Mouse (Mus musculus) heart, embryonic 13.5 days (tissue): ENCODE measurements at regions not wholly inside any gene's neighbourhood (a gene's known extent, or its start where the extent isn't known, plus 50 kb on each side); places are given as distances from the start of the nearest gene placed in this dataset.

Experiments
- ATAC-seq: fragments of 200-750 bp; cut with Nextera tagmentation; 2 replicates; pipeline ENCODE4 v1.8.0; 2017; ENCODE audit warnings: moderate TSS enrichment; ENCODE audit not compliant: insufficient number of reproducible peaks, low FRiP score, low TSS enrichment; ENCODE audit errors: extremely low read depth
- H3K27ac ChIP-seq: fragments of 300-500 bp; sonication (generic); replicated peaks from 2 replicates; pipeline ENCODE4 v1.5.1; 2015; ENCODE audit warnings: moderate library complexity, mild to moderate bottlenecking, inconsistent platforms
- H3K27me3 ChIP-seq: fragments of 300-500 bp; sonication (generic); replicated peaks from 2 replicates; pipeline ENCODE4 v1.6.1; 2015; ENCODE audit warnings: mild to moderate bottlenecking, inconsistent platforms
- H3K36me3 ChIP-seq: fragments of 300-500 bp; sonication (generic); 2 replicates; pipeline ENCODE4 v1.6.1; 2015; ENCODE audit warnings: mild to moderate bottlenecking, inconsistent platforms
- H3K4me1 ChIP-seq: fragments of 300-500 bp; sonication (generic); 2 replicates; pipeline ENCODE4 v1.6.1; 2015; ENCODE audit warnings: inconsistent platforms
- H3K4me2 ChIP-seq: fragments of 300-500 bp; sonication (generic); 2 replicates; pipeline ENCODE4 v1.6.1; 2015; ENCODE audit warnings: inconsistent platforms, mild to moderate bottlenecking, moderate library complexity
- H3K4me3 ChIP-seq: fragments of 300-500 bp; sonication (generic); 2 replicates; pipeline ENCODE4 v1.5.1; 2015; ENCODE audit warnings: moderate library complexity, mild to moderate bottlenecking, inconsistent platforms
- H3K9ac ChIP-seq: fragments of 300-500 bp; sonication (generic); 2 replicates; pipeline ENCODE4 v1.6.1; 2015; ENCODE audit warnings: inconsistent platforms, mild to moderate bottlenecking, moderate library complexity
- H3K9me3 ChIP-seq: fragments of 300-500 bp; sonication (generic); 2 replicates; pipeline ENCODE4 v1.6.1; 2016; ENCODE audit warnings: inconsistent platforms
- WGBS: fragments of 180-500 bp; shearing (Covaris S2); methylation state at CpG from one replicate; pipeline ENCODE4 v1.1.7; 2015; ENCODE audit warnings: mixed read lengths; 5-methylcytosine and 5-hydroxymethylcytosine counted together

GRCm38 (mm10) chr3:50912980-50913518 is 311.2 kb upstream of the Noct start:
- 74% methylated on average over 5 of the region's 5 CpGs for WGBS
- ATAC-seq, result no peak
- H3K4me1 ChIP-seq, result no peaks in the 10 kb centered on the region
- H3K9ac ChIP-seq, result no peak overlapping the region
- H3K36me3 ChIP-seq, result no peaks in the 10 kb centered on the region
- H3K27me3 ChIP-seq, result no peaks in the 10 kb centered on the region
- H3K9me3 ChIP-seq, result no peaks in the 10 kb centered on the region
- no peak overlapping the region for H3K4me3 ChIP-seq
- H3K4me2 ChIP-seq, result no peak overlapping the region
- no peak overlapping the region for H3K27ac ChIP-seq

GRCm38 (mm10) chr3:50914866-50915365 is 309.3 kb upstream of the Noct start:
- H3K9ac ChIP-seq, result no peak overlapping the region
- H3K36me3 ChIP-seq, result no peaks in the 10 kb centered on the region
- ATAC-seq, result no peak
- no peaks in the 10 kb centered on the region for H3K4me1 ChIP-seq
- no peak overlapping the region for H3K27ac ChIP-seq
- WGBS, result 80% methylated on average over 14 of the region's 14 CpGs
- no peak overlapping the region for H3K4me2 ChIP-seq
- H3K4me3 ChIP-seq, result no peak overlapping the region
- no peaks in the 10 kb centered on the region for H3K9me3 ChIP-seq
- no peaks in the 10 kb centered on the region for H3K27me3 ChIP-seq

- H3K9ac ChIP-seq, result no peak overlapping the region
- no peaks in the 10 kb centered on the region for H3K9me3 ChIP-seq
- no peak overlapping the region for H3K4me3 ChIP-seq
- no peak for ATAC-seq
- H3K27ac ChIP-seq, result no peak overlapping the region
- no peak overlapping the region for H3K4me2 ChIP-seq
- 76% methylated on average over 5 of the region's 5 CpGs for WGBS
- H3K36me3 ChIP-seq, result no peaks in the 10 kb centered on the region
- H3K4me1 ChIP-seq, result no peaks in the 10 kb centered on the region
- H3K27me3 ChIP-seq, result no peaks in the 10 kb centered on the region
These were observed 307.9 kb upstream of the Noct start for GRCm38 (mm10) chr3:50916305-50916854.

- WGBS, result 89% methylated on average over 10 of the region's 10 CpGs
- Histone ChIP-seq H3K4me1 (no peaks in the 10 kb centered on the region), H3K4me3 (no peak overlapping the region), H3K36me3 (no peaks in the 10 kb centered on the region), H3K27me3 (no peaks in the 10 kb centered on the region), H3K9ac (no peak overlapping the region), H3K27ac (no peak overlapping the region), H3K9me3 (no peaks in the 10 kb centered on the region), H3K4me2 (no peak overlapping the region)
- no peak for ATAC-seq
These were observed 301.9 kb upstream of the Noct start for GRCm38 (mm10) chr3:50922347-50922746.

GRCm38 (mm10) chr3:50922832-50923231 is 301.4 kb upstream of the Noct start:
- H3K4me3 ChIP-seq, result no peak overlapping the region
- no peaks in the 10 kb centered on the region for H3K9me3 ChIP-seq
- H3K36me3 ChIP-seq, result no peaks in the 10 kb centered on the region
- WGBS, result 83% methylated on average over 5 of the region's 5 CpGs
- ATAC-seq, result no peak
- H3K9ac ChIP-seq, result no peak overlapping the region
- H3K4me1 ChIP-seq, result no peaks in the 10 kb centered on the region
- no peak overlapping the region for H3K4me2 ChIP-seq
- H3K27ac ChIP-seq, result no peak overlapping the region
- no peaks in the 10 kb centered on the region for H3K27me3 ChIP-seq

GRCm38 (mm10) chr3:50923327-50923726 is 300.9 kb upstream of the Noct start:
- H3K4me1 ChIP-seq, result no peaks in the 10 kb centered on the region
- 74% methylated on average over 7 of the region's 7 CpGs for WGBS
- no peak overlapping the region for H3K9ac ChIP-seq
- H3K27me3 ChIP-seq, result no peaks in the 10 kb centered on the region
- no peak overlapping the region for H3K4me3 ChIP-seq
- ATAC-seq, result no peak
- H3K9me3 ChIP-seq, result no peaks in the 10 kb centered on the region
- H3K36me3 ChIP-seq, result no peaks in the 10 kb centered on the region
- no peak overlapping the region for H3K4me2 ChIP-seq
- no peak overlapping the region for H3K27ac ChIP-seq

GRCm38 (mm10) chr3:50927318-50927717 is 296.9 kb upstream of the Noct start:
- 76% methylated on average over 4 of the region's 4 CpGs for WGBS
- Histone ChIP-seq H3K9me3 (no peaks in the 10 kb centered on the region), H3K4me3 (no peak overlapping the region), H3K36me3 (no peaks in the 10 kb centered on the region), H3K27me3 (no peaks in the 10 kb centered on the region), H3K9ac (no peak overlapping the region), H3K27ac (no peak overlapping the region), H3K4me2 (no peak overlapping the region), H3K4me1 (no peaks in the 10 kb centered on the region)
- no peak for ATAC-seq

GRCm38 (mm10) chr3:50929013-50929412 is 295.2 kb upstream of the Noct start:
- no peak for ATAC-seq
- Histone ChIP-seq H3K9ac (no peak overlapping the region), H3K9me3 (no peaks in the 10 kb centered on the region), H3K4me1 (no peaks in the 10 kb centered on the region), H3K4me2 (no peak overlapping the region), H3K4me3 (no peak overlapping the region), H3K36me3 (no peaks in the 10 kb centered on the region), H3K27ac (no peak overlapping the region), H3K27me3 (no peaks in the 10 kb centered on the region)
- WGBS, result 67% methylated on average over 1 of the region's 1 CpGs

- Histone ChIP-seq H3K36me3 (no peaks in the 10 kb centered on the region), H3K4me1 (no peaks in the 10 kb centered on the region), H3K4me3 (no peak overlapping the region), H3K27ac (no peak overlapping the region), H3K27me3 (no peaks in the 10 kb centered on the region), H3K4me2 (no peak overlapping the region), H3K9me3 (no peaks in the 10 kb centered on the region), H3K9ac (no peak overlapping the region)
- WGBS, result 76% methylated on average over 10 of the region's 10 CpGs
- ATAC-seq, result no peak
These were observed 291.7 kb upstream of the Noct start for GRCm38 (mm10) chr3:50932397-50933089.

GRCm38 (mm10) chr3:50933090-50933443 is 291.2 kb upstream of the Noct start:
- Histone ChIP-seq H3K36me3 (no peaks in the 10 kb centered on the region), H3K27me3 (no peaks in the 10 kb centered on the region), H3K27ac (no peak overlapping the region), H3K9ac (no peak overlapping the region), H3K4me2 (no peak overlapping the region), H3K4me3 (no peak overlapping the region), H3K4me1 (no peaks in the 10 kb centered on the region), H3K9me3 (no peaks in the 10 kb centered on the region)
- no peak for ATAC-seq
- 75% methylated on average over 3 of the region's 3 CpGs for WGBS

- Histone ChIP-seq H3K4me1 (no peaks in the 10 kb centered on the region), H3K36me3 (no peaks in the 10 kb centered on the region), H3K27me3 (no peaks in the 10 kb centered on the region), H3K4me3 (no peak overlapping the region), H3K27ac (no peak overlapping the region), H3K9ac (no peak overlapping the region), H3K9me3 (no peaks in the 10 kb centered on the region), H3K4me2 (no peak overlapping the region)
- WGBS, result 58% methylated on average over 5 of the region's 5 CpGs
- no peak for ATAC-seq
These were observed 284.6 kb upstream of the Noct start for GRCm38 (mm10) chr3:50939602-50940001.

- Histone ChIP-seq H3K27ac (no peak overlapping the region), H3K4me2 (no peak overlapping the region), H3K36me3 (no peaks in the 10 kb centered on the region), H3K4me3 (no peak overlapping the region), H3K27me3 (no peaks in the 10 kb centered on the region), H3K4me1 (no peaks in the 10 kb centered on the region), H3K9ac (no peak overlapping the region), H3K9me3 (no peaks in the 10 kb centered on the region)
- 80% methylated on average over 3 of the region's 3 CpGs for WGBS
- ATAC-seq, result no peak
These were observed 283.6 kb upstream of the Noct start for GRCm38 (mm10) chr3:50940656-50941055.
